9 mouse cellular contexts compared by ENCODE assay signal in the genomic region with DNA sequence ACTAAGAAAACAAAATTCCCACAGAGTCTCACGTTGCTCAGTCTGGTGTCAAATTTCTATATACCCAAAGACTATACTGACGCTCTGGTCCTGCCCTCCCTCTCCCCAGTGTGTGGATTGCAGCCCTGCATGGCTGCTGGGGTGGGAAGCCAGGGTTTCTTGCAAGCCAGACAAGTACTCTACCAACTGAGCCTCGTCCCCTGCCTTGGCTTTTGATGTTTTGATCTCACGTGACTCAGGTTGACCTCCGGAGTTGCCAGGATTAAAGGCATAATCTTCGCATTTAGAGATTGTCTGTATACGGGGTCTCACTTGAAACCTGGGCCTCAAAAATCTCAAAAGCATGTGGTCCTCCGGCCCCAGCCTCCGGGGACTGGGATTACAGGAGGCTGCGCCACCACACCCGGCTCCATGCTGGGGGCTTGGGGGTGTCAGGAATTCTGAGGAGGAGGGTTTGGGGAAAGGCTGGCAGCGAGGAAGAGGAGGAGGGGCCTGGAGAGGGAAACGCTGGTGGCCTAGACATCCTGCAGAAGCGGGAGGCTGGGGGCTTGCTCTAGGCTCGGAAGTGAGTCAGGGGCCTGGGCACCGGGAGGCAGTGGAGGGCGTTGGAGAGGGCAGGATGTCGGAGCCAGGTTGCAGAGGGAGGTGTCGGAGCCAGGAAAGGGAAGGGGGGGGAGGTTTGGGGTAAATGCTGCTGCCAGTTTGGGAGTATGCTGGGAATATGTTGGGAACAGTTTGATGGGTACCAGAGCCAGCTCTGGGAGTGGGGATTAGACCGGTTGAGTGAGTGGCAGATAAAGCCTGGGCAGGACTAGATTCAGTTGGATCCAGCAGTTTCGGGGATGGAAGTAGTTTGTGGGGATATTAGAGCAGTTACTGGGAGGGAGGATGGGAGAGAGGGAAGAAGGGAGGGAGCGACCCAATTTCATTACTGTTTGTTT. TPM values are rescaled to one million over a fixed set of nuclear protein-coding genes. Genes with fewer than 3 reads are reported as not detected.
DNase-seq lines count a peak whose midpoint lies in the region; ATAC-seq and TF ChIP-seq lines count a peak whose summit lies in the region.
"Had no signal": no experiment of that assay in that cellular context is flagged by ENCODE, and none has a peak within 500 bp of the region (broad histone marks: within the 10 kb centered on the region; RNA-seq: fewer than 3 reads in every experiment).

No protein-coding gene starts in this region.

- no peak for TF ChIP-seq POLR2A in heart, adult 2 months (IDR thresholded peaks at IDR 0.05; ENCODE audit: insufficient read depth, low read depth, low read length)

- H3K79me2 ChIP-seq in heart, adult 2 months (replicated peaks; ENCODE audit: control insufficient read depth, insufficient read depth, low read length) = no peaks in the 10 kb centered on the region

- intact Hi-C loops in heart, adult 2 months (cut with DNase I) = no loop called here
- intact Hi-C loops in gastrocnemius, postnatal 14 days (cut with DNase I; ENCODE audit: low total_unique reads) = no loop called here

- 0 out of 2 replicates have a peak, but pooled peaks have one; percentile 19 for ATAC-seq in heart, embryonic 15.5 days (replicated peaks; ENCODE audit: insufficient number of reproducible peaks, insufficient read depth, low FRiP score, low read depth)
- ATAC-seq in liver, embryonic 12.5 days = no peak

- peak overlapping the region; percentile 36 for H3K4me2 ChIP-seq in heart, embryonic 15.5 days
- peak overlapping the region; percentile 43 for H3K4me2 ChIP-seq in liver, embryonic 12.5 days

- no peaks in the 10 kb centered on the region for H3K36me3 ChIP-seq in heart, embryonic 15.5 days
- H3K36me3 ChIP-seq in heart, adult 2 months (ENCODE audit: control insufficient read depth, insufficient read depth, low read length) = no peaks in the 10 kb centered on the region
- H3K36me3 ChIP-seq in liver, embryonic 12.5 days = no peaks in the 10 kb centered on the region

- peaks cover 23% of the 10 kb centered on the region for H3K4me1 ChIP-seq in heart, embryonic 15.5 days (replicated peaks)
- no peaks in the 10 kb centered on the region for H3K4me1 ChIP-seq in heart, adult 2 months (ENCODE audit: control insufficient read depth, insufficient read depth, low read length)
- H3K4me1 ChIP-seq in liver, embryonic 12.5 days = peaks cover 60% of the 10 kb centered on the region

- no peak for TF ChIP-seq EP300 in heart, adult 2 months (IDR thresholded peaks at IDR 0.05; ENCODE audit: insufficient read depth, low read depth, low read length)

- no peak overlapping the region for H3K4me3 ChIP-seq in heart, embryonic 15.5 days
- H3K4me3 ChIP-seq in heart, adult 2 months = no peak overlapping the region
- peak overlapping the region; percentile 34 for H3K4me3 ChIP-seq in liver, embryonic 12.5 days

- DNase-seq in heart, adult 2 months = no peak
- DNase-seq in NIH3T3 (ENCODE audit: low read depth) = peak; percentile 68
- peak; percentile 68 for DNase-seq in forelimb bud, embryonic 11.5 days (ENCODE audit: low read depth, low spot score)
- DNase-seq in urinary bladder, postnatal 10 days (ENCODE audit: low spot score) = no peak
- no peak for DNase-seq in spleen, postnatal 36 days (ENCODE audit: low spot score in 2 of 2)
- no peak for DNase-seq in gastrocnemius, postnatal 14 days
- DNase-seq: heart, postnatal 14 days had no signal

- H3K9ac ChIP-seq in heart, embryonic 15.5 days = peak overlapping the region; percentile 28; the same call in 1 of the 2 replicates
- H3K9ac ChIP-seq in heart, adult 2 months (ENCODE audit: low read depth, low read length) = no peak overlapping the region
- H3K9ac ChIP-seq in liver, embryonic 12.5 days = peak overlapping the region; percentile 28; the same call in 1 of the 2 replicates

- no peaks in the 10 kb centered on the region for H3K9me3 ChIP-seq in heart, embryonic 15.5 days (replicated peaks)
- no peaks in the 10 kb centered on the region for H3K9me3 ChIP-seq in liver, embryonic 12.5 days (replicated peaks)

- WGBS in heart, embryonic 15.5 days = 14% methylated on average over 22 of the region's 22 CpGs
- WGBS in heart, adult 2 months = 32% methylated on average over 21 of the region's 22 CpGs
- WGBS in liver, embryonic 12.5 days (ENCODE audit: insufficient replicate concordance) = 11% methylated on average over 22 of the region's 22 CpGs

- TF ChIP-seq CTCF in heart, adult 2 months (IDR thresholded peaks at IDR 0.05) = no peak

- H3K27me3 ChIP-seq in heart, embryonic 15.5 days = peaks cover 22% of the 10 kb centered on the region
- H3K27me3 ChIP-seq in heart, adult 2 months (ENCODE audit: control insufficient read depth, insufficient read depth, low read length) = no peaks in the 10 kb centered on the region; the same call in 1 of the 2 replicates
- H3K27me3 ChIP-seq in liver, embryonic 12.5 days (replicated peaks) = peaks cover 28% of the 10 kb centered on the region

- 0 out of 2 replicates have a peak overlapping the region, but pooled peaks have one; percentile 5 for H3K27ac ChIP-seq in heart, embryonic 15.5 days
- H3K27ac ChIP-seq in heart, adult 2 months = no peak overlapping the region
- H3K27ac ChIP-seq in liver, embryonic 12.5 days = peak overlapping the region; percentile 37; the same call in 1 of the 2 replicates

RNA-seq across cellular contexts. Expression of a gene that starts 1.5 kb away (rescaled TPM):
- 0.91 and 1.1 TPM in 2 replicates for polyA plus RNA-seq in heart, embryonic 15.5 days (2015; fragmentation: Nextera tagmentation; extraction: Ambion mirVana)
- total RNA-seq in heart, adult 2 months (2021) = 1 to 10 TPM in 1 of 2 experiments, under 1 TPM in 1; 0.80 to 1.2 TPM
- polyA plus RNA-seq in heart, adult 2 months (2012; rRNA removed) = 1.5 and 1.7 TPM in 2 replicates
- polyA plus RNA-seq in liver, embryonic 12.5 days (2016; fragmentation: Nextera tagmentation; extraction: Ambion mirVana) = 3.6 and 3.9 TPM in 2 replicates
- under 1 TPM; 0.47 to 0.74 TPM for total RNA-seq in gastrocnemius, postnatal 14 days (2021)

RNA-seq across cellular contexts. Expression of a gene that starts 6.0 kb away (rescaled TPM):
- polyA plus RNA-seq in heart, embryonic 15.5 days (2015; fragmentation: Nextera tagmentation; extraction: Ambion mirVana) = 7.6 and 8.5 TPM in 2 replicates
- total RNA-seq in heart, adult 2 months (2021) = 10 to 100 TPM; 22.4 to 27.2 TPM
- 11.1 and 11.8 TPM in 2 replicates for polyA plus RNA-seq in heart, adult 2 months (2012; rRNA removed)
- polyA plus RNA-seq in liver, embryonic 12.5 days (2016; fragmentation: Nextera tagmentation; extraction: Ambion mirVana) = 3.8 and 4.2 TPM in 2 replicates
- total RNA-seq in gastrocnemius, postnatal 14 days (2021) = 10 to 100 TPM; 12.6 to 14.1 TPM

RNA-seq across cellular contexts. Expression of a gene that starts 43.5 kb away (rescaled TPM):
- 1.5 and 1.7 TPM in 2 replicates for polyA plus RNA-seq in heart, embryonic 15.5 days (2015; fragmentation: Nextera tagmentation; extraction: Ambion mirVana)
- 1 to 10 TPM; 2.2 to 2.5 TPM for total RNA-seq in heart, adult 2 months (2021)
- 3.9 and 5.4 TPM in 2 replicates for polyA plus RNA-seq in heart, adult 2 months (2012; rRNA removed)
- polyA plus RNA-seq in liver, embryonic 12.5 days (2016; fragmentation: Nextera tagmentation; extraction: Ambion mirVana) = 2.1 TPM in 2 replicates
- 1 to 10 TPM; 1.7 to 2.1 TPM for total RNA-seq in gastrocnemius, postnatal 14 days (2021)

RNA-seq across cellular contexts. Expression of a gene that starts 43.6 kb away (rescaled TPM):
- polyA plus RNA-seq in heart, embryonic 15.5 days (2015; fragmentation: Nextera tagmentation; extraction: Ambion mirVana) = 73.2 and 81.2 TPM in 2 replicates
- total RNA-seq in heart, adult 2 months (2021) = 10 to 100 TPM; 32.2 to 33.5 TPM
- polyA plus RNA-seq in heart, adult 2 months (2012; rRNA removed) = 32.9 and 45.0 TPM in 2 replicates
- 68.4 and 68.6 TPM in 2 replicates for polyA plus RNA-seq in liver, embryonic 12.5 days (2016; fragmentation: Nextera tagmentation; extraction: Ambion mirVana)
- total RNA-seq in gastrocnemius, postnatal 14 days (2021) = 10 to 100 TPM; 19.9 to 20.0 TPM

RNA-seq across cellular contexts. Expression of a gene that starts 53.0 kb away (rescaled TPM):
- polyA plus RNA-seq in heart, embryonic 15.5 days (2015; fragmentation: Nextera tagmentation; extraction: Ambion mirVana) = not detected in 2 replicates
- total RNA-seq in heart, adult 2 months (2021) = not detected
- 0.06 TPM in 1 of 2 replicates, not detected in the other for polyA plus RNA-seq in heart, adult 2 months (2012; rRNA removed)
- not detected in 2 replicates for polyA plus RNA-seq in liver, embryonic 12.5 days (2016; fragmentation: Nextera tagmentation; extraction: Ambion mirVana)
- not detected for total RNA-seq in gastrocnemius, postnatal 14 days (2021)
- total RNA-seq: heart, postnatal 14 days had no signal

Comparison
In these comparisons a context has a peak if more than half of its experiments do, and no peak if none do; other contexts are left out.
1. DNase-seq: peak in NIH3T3 (single experiment) and forelimb bud, embryonic 11.5 days (single experiment); none in heart, adult 2 months (0 of 2), urinary bladder, postnatal 10 days (single experiment), spleen, postnatal 36 days (0 of 2) and gastrocnemius, postnatal 14 days (single experiment).